Mouse (Mus musculus) liver, adult 2 months (tissue): Measurements from ENCODE around the gene Oprd1.

Experiments used
- CTCF ChIP-seq: fragments of 200-500 bp; IDR thresholded peaks from 2 replicates; pipeline ENCODE4 v1.5.1; 2011; ENCODE audit warnings: low read depth, low read length, control low read depth
- POLR2A ChIP-seq: fragments of 200-500 bp; IDR thresholded peaks from 2 replicates; pipeline ENCODE4 v1.6.1; 2011; ENCODE audit warnings: low read length, control low read depth; ENCODE audit not compliant: insufficient read depth; ENCODE audit errors: extremely low read depth

DNA sequence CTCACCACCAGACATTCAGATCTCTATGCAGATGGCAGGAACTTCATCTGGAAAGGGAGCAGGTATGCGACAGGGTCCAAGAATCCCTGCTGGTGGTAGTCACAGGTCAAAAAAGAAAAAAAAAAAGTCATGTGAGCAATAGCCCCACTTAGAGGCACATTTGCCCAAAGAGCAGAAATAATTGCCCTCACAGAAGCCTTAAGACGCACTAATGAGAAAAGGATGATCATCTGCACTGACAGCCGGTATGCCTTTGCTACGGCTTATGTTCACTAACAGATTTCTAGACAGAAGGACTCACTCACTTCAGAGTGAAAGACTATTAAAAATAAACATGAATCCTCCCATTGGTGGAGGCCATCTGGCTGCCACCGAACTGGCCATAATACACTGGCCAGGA lies 44.7 kb downstream of the Oprd1 start:
- TF ChIP-seq POLR2A, result no peak
- TF ChIP-seq CTCF, result no peak
